Mouse (Mus musculus): Measurements from ENCODE around the gene Zfp385a. TPM values are rescaled to one million over a fixed set of nuclear protein-coding genes. Genes with fewer than 3 reads are reported as not detected.

The Zfp385a gene
- total and polyA plus RNA-seq, 3 experiments, result 4.4 to 54.0 TPM; not detected in 1

DNA sequence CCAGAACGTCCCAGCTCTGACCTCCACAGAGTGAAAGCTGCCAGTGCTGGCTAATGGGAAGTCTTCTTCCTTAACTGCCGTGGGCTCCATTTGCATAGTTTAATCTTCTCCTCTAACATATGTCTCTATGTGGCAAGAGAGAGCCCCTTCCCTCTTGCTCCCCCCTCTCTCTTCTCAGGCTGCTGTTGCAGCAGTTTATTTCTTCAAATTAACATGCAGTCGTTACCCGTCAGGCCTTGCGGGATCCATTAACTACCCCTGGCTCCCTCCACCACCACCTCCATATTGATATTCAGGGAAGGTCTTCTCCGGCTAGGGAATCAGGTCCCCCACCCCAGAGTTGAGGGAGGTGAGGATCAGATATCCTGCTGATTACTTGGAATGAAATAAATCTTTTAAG lies 42.6 kb downstream of the Zfp385a start:
- Histone ChIP-seq H3K27ac (ENCODE audit: control insufficient read depth, low read depth, low read length) (no peak overlapping the region), H3K9me3 (replicated peaks; ENCODE audit: insufficient read depth, low read length) (no peaks in the 10 kb centered on the region), H3K9ac (ENCODE audit: control insufficient read depth, low read depth, low read length, poor library complexity, severe bottlenecking) (no peak overlapping the region), H3K4me3 (ENCODE audit: control insufficient read depth in 1 of 2, insufficient read depth in 1 of 2, low read depth in 2 of 2, low read length in 2 of 2) (no peak overlapping the region), H3K4me1 (ENCODE audit: control insufficient read depth in 1 of 2, insufficient read depth in 2 of 2, low read length in 2 of 2) (no peaks in the 10 kb centered on the region), H3K79me2 (ENCODE audit: control insufficient read depth, insufficient read depth, low read length, poor library complexity) (no peaks in the 10 kb centered on the region), H3K36me3 (ENCODE audit: control insufficient read depth in 1 of 2, insufficient read depth in 2 of 2, low read length in 2 of 2) (no peaks in the 10 kb centered on the region), H3K27me3 (ENCODE audit: control insufficient read depth in 1 of 2, insufficient read depth in 2 of 2, low read length in 2 of 2) (no peaks in the 10 kb centered on the region)
- no peak for DNase-seq (ENCODE audit: low read depth, low spot score)
- no peak for TF ChIP-seq CHD1 (IDR thresholded peaks at IDR 0.05; ENCODE audit: low read depth, low read length)
- TF ChIP-seq HCFC1 (IDR thresholded peaks at IDR 0.05; ENCODE audit: low read depth, low read length), result no peak
- no peak for TF ChIP-seq MAX (IDR thresholded peaks at IDR 0.05; ENCODE audit: low read length)
- TF ChIP-seq GATA1 (IDR thresholded peaks at IDR 0.05; ENCODE audit: low read depth, low read length), result no peak
- TF ChIP-seq POLR2AphosphoS2 (IDR thresholded peaks at IDR 0.05; ENCODE audit: low read length), result no peak
- TF ChIP-seq MAZ (IDR thresholded peaks at IDR 0.05; ENCODE audit: low read depth, low read length), result no peak
- TF ChIP-seq ZC3H11A (IDR thresholded peaks at IDR 0.05; ENCODE audit: low read depth, low read length), result no peak
- no peak for TF ChIP-seq RCOR1 (IDR thresholded peaks at IDR 0.05; ENCODE audit: low read depth, low read length)
- no peak for TF ChIP-seq UBTF (IDR thresholded peaks at IDR 0.05; ENCODE audit: borderline replicate concordance, insufficient read depth, low read depth, low read length)
- no peak for TF ChIP-seq KAT2A (conservative IDR thresholded peaks at IDR 0.05; ENCODE audit: low read depth, low read length)
- no peak for TF ChIP-seq USF1 (IDR thresholded peaks at IDR 0.05; ENCODE audit: low read depth, low read length)
- TF ChIP-seq CHD2 (IDR thresholded peaks at IDR 0.05; ENCODE audit: low read length), result no peak
- no peak for TF ChIP-seq TBP (IDR thresholded peaks at IDR 0.05; ENCODE audit: low read depth, low read length)
- TF ChIP-seq NRF1 (IDR thresholded peaks at IDR 0.05; ENCODE audit: insufficient read depth, low read depth, low read length, poor library complexity, severe bottlenecking), result no peak
- TF ChIP-seq POLR2AphosphoS5 (IDR thresholded peaks at IDR 0.05; ENCODE audit: borderline replicate concordance, low read depth, low read length), result no peak

DNA sequence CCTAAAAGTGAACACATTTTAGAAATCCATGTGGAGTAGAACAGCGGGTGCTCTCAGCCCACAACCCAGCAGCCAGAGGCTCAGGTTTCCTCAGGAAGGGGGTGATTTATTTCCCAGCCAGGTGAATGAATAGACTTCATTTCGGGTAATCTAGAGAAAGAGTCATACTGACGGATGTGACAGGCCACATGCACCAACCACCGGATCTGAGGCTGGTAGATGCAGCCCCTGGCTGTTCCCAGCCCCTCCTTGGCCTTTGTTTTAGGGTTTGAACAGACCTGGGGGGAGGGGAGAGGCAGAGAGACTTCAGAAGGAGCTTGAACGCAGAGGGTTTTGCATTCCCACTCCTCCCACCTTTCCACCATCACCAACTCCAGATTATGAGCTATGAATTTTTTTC lies 44.0 kb downstream of the Zfp385a start:
- TF ChIP-seq USF2 (IDR thresholded peaks at IDR 0.05; ENCODE audit: borderline replicate concordance in 1 of 2, insufficient read depth in 1 of 2, low read depth in 1 of 2, low read length in 2 of 2), result no peak
- no peak for TF ChIP-seq UBTF (IDR thresholded peaks at IDR 0.05; ENCODE audit: borderline replicate concordance, insufficient read depth, low read depth, low read length)
- TF ChIP-seq POLR2AphosphoS5 (IDR thresholded peaks at IDR 0.05; ENCODE audit: borderline replicate concordance, low read depth, low read length), result no peak
- no peak for TF ChIP-seq GATA1 (IDR thresholded peaks at IDR 0.05; ENCODE audit: low read depth, low read length)
- TF ChIP-seq EP300 (IDR thresholded peaks at IDR 0.05; ENCODE audit: low read depth in 1 of 2, low read length in 2 of 2), result no peak
- TF ChIP-seq TBP (IDR thresholded peaks at IDR 0.05; ENCODE audit: low read depth, low read length), result no peak
- no peak for TF ChIP-seq MYC (IDR thresholded peaks at IDR 0.05; ENCODE audit: low read depth, low read length)
- TF ChIP-seq ETS1 (IDR thresholded peaks at IDR 0.05; ENCODE audit: low read depth, low read length), result no peak
- TF ChIP-seq NRF1 (IDR thresholded peaks at IDR 0.05; ENCODE audit: insufficient read depth, low read depth, low read length, poor library complexity, severe bottlenecking), result no peak
- no peak for TF ChIP-seq ZNF384 (IDR thresholded peaks at IDR 0.05; ENCODE audit: low read depth, low read length)
- no peak for TF ChIP-seq MYB (IDR thresholded peaks at IDR 0.05; ENCODE audit: low read depth, low read length)
- TF ChIP-seq KAT2A (conservative IDR thresholded peaks at IDR 0.05; ENCODE audit: low read depth, low read length), result no peak
- TF ChIP-seq MAZ (IDR thresholded peaks at IDR 0.05; ENCODE audit: low read depth, low read length), result no peak
- TF ChIP-seq ZKSCAN1 (IDR thresholded peaks at IDR 0.05; ENCODE audit: low read depth, low read length), result no peak
- TF ChIP-seq E2F4 (IDR thresholded peaks at IDR 0.05; ENCODE audit: borderline replicate concordance, low read depth, low read length), result no peak
- TF ChIP-seq CHD1 (IDR thresholded peaks at IDR 0.05; ENCODE audit: low read depth, low read length), result no peak
- TF ChIP-seq CTCF (IDR thresholded peaks at IDR 0.05 in 2 of 3, conservative IDR thresholded peaks at IDR 0.05 in 1 of 3; ENCODE audit: control insufficient read depth in 1 of 3, insufficient read depth in 1 of 3, low read depth in 2 of 3, low read length in 3 of 3, poor library complexity in 1 of 3, severe bottlenecking in 1 of 3), result no peak
- no peak for TF ChIP-seq CHD2 (IDR thresholded peaks at IDR 0.05; ENCODE audit: low read length)
- Histone ChIP-seq H3K36me3 (ENCODE audit: control insufficient read depth in 1 of 2, insufficient read depth in 2 of 2, low read length in 2 of 2) (no peaks in the 10 kb centered on the region), H3K27me3 (ENCODE audit: control insufficient read depth in 1 of 2, insufficient read depth in 2 of 2, low read length in 2 of 2) (no peaks in the 10 kb centered on the region), H3K9ac (ENCODE audit: control insufficient read depth, low read depth, low read length, poor library complexity, severe bottlenecking) (no peak overlapping the region), H3K4me1 (ENCODE audit: control insufficient read depth in 1 of 2, insufficient read depth in 2 of 2, low read length in 2 of 2) (no peaks in the 10 kb centered on the region), H3K9me3 (replicated peaks; ENCODE audit: insufficient read depth, low read length) (no peaks in the 10 kb centered on the region), H3K79me2 (ENCODE audit: control insufficient read depth, insufficient read depth, low read length, poor library complexity) (no peaks in the 10 kb centered on the region), H3K4me3 (ENCODE audit: control insufficient read depth in 1 of 2, insufficient read depth in 1 of 2, low read depth in 2 of 2, low read length in 2 of 2) (no peak overlapping the region), H3K27ac (ENCODE audit: control insufficient read depth, low read depth, low read length) (no peak overlapping the region)
- DNase-seq (ENCODE audit: low read depth, low spot score), result no peak

All from MEL (cell line).